Mouse (Mus musculus): ENCODE results near the gene Plekha4. TPM values are rescaled to one million over a fixed set of nuclear protein-coding genes. Genes with fewer than 3 reads are reported as not detected.

The Plekha4 gene
- polyA plus RNA-seq, 1 experiment from 2014 or later: 3.3 TPM

DNA sequence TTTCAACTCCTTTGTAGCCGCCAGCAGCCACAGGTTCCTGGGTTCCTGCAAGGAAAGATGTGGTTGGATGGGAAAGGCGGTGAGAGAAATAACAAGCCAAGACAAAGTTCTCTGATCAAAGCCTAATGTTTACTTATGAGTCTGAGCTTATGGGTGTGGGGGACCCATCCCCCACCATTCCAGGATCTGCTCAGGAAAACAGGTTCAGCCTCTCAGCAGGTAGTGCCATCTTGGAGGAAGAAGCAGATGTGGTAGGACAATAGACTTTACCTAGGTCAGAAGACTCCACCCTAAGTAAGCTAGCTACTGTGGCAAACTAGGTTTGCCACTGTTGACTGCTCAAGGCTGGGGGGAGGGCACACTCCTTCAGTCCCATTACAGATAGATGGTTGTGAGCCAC lies 38.7 kb downstream of the Plekha4 start:
- WGBS: 75% methylated on average over 2 of the region's 2 CpGs
- Histone ChIP-seq H3K9me3 (no peaks in the 10 kb centered on the region), H3K4me2 (replicated peaks) (no peak overlapping the region), H3K27me3 (no peaks in the 10 kb centered on the region), H3K27ac (no peak overlapping the region), H3K9ac (no peak overlapping the region), H3K4me1 (peaks cover 29% of the 10 kb centered on the region), H3K4me3 (no peak overlapping the region), H3K36me3 (no peaks in the 10 kb centered on the region)
- no peak for ATAC-seq (ENCODE audit: low FRiP score, low read depth)

DNA sequence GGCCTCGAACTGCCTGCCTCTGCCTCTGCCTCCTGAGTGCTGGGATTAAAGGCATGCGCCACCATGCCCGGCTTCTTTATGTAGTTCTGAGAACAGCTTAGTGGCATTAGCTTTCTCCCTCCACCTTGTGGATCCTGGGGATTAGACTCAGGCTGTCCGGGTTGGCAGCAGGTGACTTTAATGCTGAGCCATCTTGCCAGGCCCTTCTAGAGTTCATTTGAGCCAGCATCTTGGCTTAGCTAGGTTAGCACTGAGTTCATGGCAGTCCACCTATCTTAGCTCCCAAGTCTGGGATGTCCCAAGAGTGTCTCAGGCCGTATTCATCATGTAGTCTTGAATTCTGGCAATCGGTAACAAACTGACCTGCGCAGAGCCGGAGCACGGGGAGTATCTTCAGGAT lies 39.3 kb downstream of the Plekha4 start:
- no peak overlapping the region for H3K27ac ChIP-seq
- WGBS: 90% methylated on average over 9 of the region's 9 CpGs
- H3K9ac ChIP-seq: no peak overlapping the region
- H3K27me3 ChIP-seq: no peaks in the 10 kb centered on the region
- H3K4me2 ChIP-seq (replicated peaks): no peak overlapping the region
- no peak overlapping the region for H3K4me3 ChIP-seq
- H3K4me1 ChIP-seq: peaks cover 32% of the 10 kb centered on the region
- H3K36me3 ChIP-seq: no peaks in the 10 kb centered on the region
- H3K9me3 ChIP-seq: no peaks in the 10 kb centered on the region
- ATAC-seq (ENCODE audit: low FRiP score, low read depth): no peak

- H3K4me3 ChIP-seq: peak overlapping the region; percentile 51; the same call in 1 of the 2 replicates
- H3K27ac ChIP-seq: peak overlapping the region; percentile 79; the same call in 1 of the 2 replicates
- H3K27me3 ChIP-seq: no peaks in the 10 kb centered on the region
- H3K4me2 ChIP-seq (replicated peaks): peak overlapping the region; percentile 77
- WGBS: 69% methylated on average over 8 of the region's 8 CpGs
- peaks cover 35% of the 10 kb centered on the region for H3K4me1 ChIP-seq
- H3K9me3 ChIP-seq: no peaks in the 10 kb centered on the region
- no peaks in the 10 kb centered on the region for H3K36me3 ChIP-seq
- H3K9ac ChIP-seq: 0 out of 2 replicates have a peak overlapping the region, but pooled peaks have one; percentile 54
- ATAC-seq (ENCODE audit: low FRiP score, low read depth): no peak
Measured at GRCm38 (mm10) chr7:45567112-45567779, 41.1 kb downstream of the Plekha4 start.

GRCm38 (mm10) chr7:45567780-45568516 lies 41.8 kb downstream of the Plekha4 start:
- WGBS: 1% methylated on average over 24 of the region's 24 CpGs
- no peaks in the 10 kb centered on the region for H3K36me3 ChIP-seq
- peak overlapping the region; percentile 51 for H3K4me3 ChIP-seq
- H3K27ac ChIP-seq: peak overlapping the region; percentile 79
- H3K9me3 ChIP-seq: no peaks in the 10 kb centered on the region
- H3K27me3 ChIP-seq: no peaks in the 10 kb centered on the region
- peak overlapping the region; percentile 77 for H3K4me2 ChIP-seq (replicated peaks)
- peak; percentile 97 for ATAC-seq (ENCODE audit: low FRiP score, low read depth)
- H3K4me1 ChIP-seq: peaks cover 34% of the 10 kb centered on the region
- H3K9ac ChIP-seq: peak overlapping the region; percentile 54

GRCm38 (mm10) chr7:45568601-45569473 lies 42.7 kb downstream of the Plekha4 start:
- no peak overlapping the region for H3K9ac ChIP-seq
- peaks cover 34% of the 10 kb centered on the region for H3K4me1 ChIP-seq
- no peak for ATAC-seq (ENCODE audit: low FRiP score, low read depth)
- H3K36me3 ChIP-seq: 0 out of 2 replicates have a peak, but pooled peaks cover 3% of the 10 kb centered on the region
- peak overlapping the region; percentile 79 for H3K27ac ChIP-seq
- H3K4me2 ChIP-seq (replicated peaks): peak overlapping the region; percentile 77
- WGBS: 80% methylated on average over 10 of the region's 10 CpGs
- no peaks in the 10 kb centered on the region for H3K27me3 ChIP-seq
- no peaks in the 10 kb centered on the region for H3K9me3 ChIP-seq
- peak overlapping the region; percentile 51 for H3K4me3 ChIP-seq

DNA sequence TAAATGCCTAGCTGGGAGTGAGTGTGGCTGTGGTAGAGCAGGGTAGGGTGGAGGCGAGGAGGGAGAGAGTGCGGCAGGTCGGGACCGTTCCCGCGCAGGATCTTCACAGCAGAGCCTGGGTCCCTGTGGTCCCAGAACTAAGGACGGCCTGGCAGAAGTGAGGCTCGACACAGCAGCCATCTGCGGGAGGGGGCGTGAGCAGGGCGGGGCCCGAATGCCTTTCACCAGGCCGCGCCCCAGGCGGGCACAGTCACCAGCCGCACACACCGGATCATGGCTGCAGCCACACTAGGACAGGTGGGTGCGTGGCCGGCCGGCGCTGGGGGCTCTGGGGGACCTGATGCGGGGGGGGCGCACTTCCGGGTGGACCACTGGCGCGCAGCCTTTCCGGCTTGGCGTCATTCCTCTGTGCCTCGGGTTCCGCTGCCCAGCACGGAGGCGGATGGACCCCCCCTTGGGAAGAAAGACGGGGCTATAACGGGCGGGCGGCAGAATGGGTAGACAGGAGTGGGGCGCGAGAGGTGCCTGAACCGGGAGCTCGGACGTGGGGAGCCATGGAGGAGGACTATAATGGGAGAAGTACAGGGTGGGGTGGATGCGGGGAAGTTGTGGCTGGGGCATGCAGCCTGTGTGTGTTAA lies 44.1 kb downstream of the Plekha4 start, which contains the start of gene Bcat2:
Gene Bcat2, plus strand, starts transcription at position 51 of the 639 bp plus-strand sequence.
- H3K9ac ChIP-seq: peak within 1 kb of the TSS; percentile 80
- under 1% methylated on average over 37 of the region's 42 CpGs for WGBS
- 0 out of 2 replicates have a peak, but pooled peaks cover 5% of the 10 kb centered on the region for H3K36me3 ChIP-seq
- ATAC-seq (ENCODE audit: low FRiP score, low read depth): peak; percentile 67
- H3K9me3 ChIP-seq: no peaks in the 10 kb centered on the region
- H3K4me3 ChIP-seq: peak within 1 kb of the TSS; percentile 61
- peak within 1 kb of the TSS; percentile 77 for H3K4me2 ChIP-seq (replicated peaks)
- no peaks in the 10 kb centered on the region for H3K27me3 ChIP-seq
- H3K4me1 ChIP-seq: peaks cover 34% of the 10 kb centered on the region
- peak within 1 kb of the TSS; percentile 91 for H3K27ac ChIP-seq

DNA sequence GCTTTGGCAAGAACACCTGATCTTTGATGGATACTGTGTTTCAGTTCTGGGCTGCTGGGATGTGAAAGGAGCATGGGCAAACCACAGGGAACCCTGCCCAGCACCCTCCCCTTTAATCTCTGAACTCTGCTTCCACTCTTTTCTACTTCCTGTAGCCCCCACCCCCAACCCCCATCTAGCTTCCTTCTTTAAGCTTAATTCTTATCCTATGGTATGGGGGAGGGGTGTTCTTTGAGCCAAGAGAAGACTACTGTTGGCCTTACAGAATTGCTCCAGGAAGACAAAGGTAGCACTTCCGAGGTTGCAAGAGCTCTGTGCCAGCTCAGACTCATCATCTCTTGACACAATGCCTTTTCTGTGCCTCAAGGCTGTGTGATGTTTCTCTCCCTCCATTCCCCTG lies 45.8 kb downstream of the Plekha4 start:
- ATAC-seq (ENCODE audit: low FRiP score, low read depth): no peak
- peaks cover 34% of the 10 kb centered on the region for H3K4me1 ChIP-seq
- no peaks in the 10 kb centered on the region for H3K27me3 ChIP-seq
- no peak overlapping the region for H3K4me3 ChIP-seq
- no peak overlapping the region for H3K27ac ChIP-seq
- peaks cover 19% of the 10 kb centered on the region for H3K36me3 ChIP-seq
- peak overlapping the region; percentile 72; the same call in 1 of the 2 replicates for H3K4me2 ChIP-seq (replicated peaks)
- no peaks in the 10 kb centered on the region for H3K9me3 ChIP-seq
- WGBS: 62% methylated on average over 1 of the region's 1 CpGs
- H3K9ac ChIP-seq: no peak overlapping the region

DNA sequence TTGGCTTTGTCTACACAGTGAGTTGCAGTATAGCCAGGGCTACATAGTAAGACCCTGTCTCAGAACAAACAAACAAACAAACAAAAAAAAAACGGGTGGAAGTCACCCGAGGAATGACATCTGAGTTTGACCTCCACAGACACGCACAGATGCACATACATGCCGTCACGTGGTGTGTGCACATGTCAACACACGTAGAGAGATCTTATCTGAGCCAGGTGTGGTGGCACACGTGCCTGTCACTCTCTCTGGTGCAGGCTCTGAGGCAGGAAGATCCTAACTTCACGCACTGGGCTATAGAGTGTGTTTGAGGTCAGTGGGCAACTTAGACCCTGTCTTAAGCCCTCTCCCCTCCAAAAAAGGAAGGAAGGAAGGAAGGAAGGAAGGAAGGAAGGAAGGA lies 47.8 kb downstream of the Plekha4 start:
- peaks cover 38% of the 10 kb centered on the region for H3K36me3 ChIP-seq
- peaks cover 21% of the 10 kb centered on the region for H3K4me1 ChIP-seq
- no peak for ATAC-seq (ENCODE audit: low FRiP score, low read depth)
- no peaks in the 10 kb centered on the region for H3K27me3 ChIP-seq
- WGBS: 73% methylated on average over 8 of the region's 8 CpGs
- no peak overlapping the region for H3K4me2 ChIP-seq (replicated peaks)
- no peak overlapping the region for H3K4me3 ChIP-seq
- H3K9ac ChIP-seq: no peak overlapping the region
- H3K27ac ChIP-seq: no peak overlapping the region
- no peaks in the 10 kb centered on the region for H3K9me3 ChIP-seq

DNA sequence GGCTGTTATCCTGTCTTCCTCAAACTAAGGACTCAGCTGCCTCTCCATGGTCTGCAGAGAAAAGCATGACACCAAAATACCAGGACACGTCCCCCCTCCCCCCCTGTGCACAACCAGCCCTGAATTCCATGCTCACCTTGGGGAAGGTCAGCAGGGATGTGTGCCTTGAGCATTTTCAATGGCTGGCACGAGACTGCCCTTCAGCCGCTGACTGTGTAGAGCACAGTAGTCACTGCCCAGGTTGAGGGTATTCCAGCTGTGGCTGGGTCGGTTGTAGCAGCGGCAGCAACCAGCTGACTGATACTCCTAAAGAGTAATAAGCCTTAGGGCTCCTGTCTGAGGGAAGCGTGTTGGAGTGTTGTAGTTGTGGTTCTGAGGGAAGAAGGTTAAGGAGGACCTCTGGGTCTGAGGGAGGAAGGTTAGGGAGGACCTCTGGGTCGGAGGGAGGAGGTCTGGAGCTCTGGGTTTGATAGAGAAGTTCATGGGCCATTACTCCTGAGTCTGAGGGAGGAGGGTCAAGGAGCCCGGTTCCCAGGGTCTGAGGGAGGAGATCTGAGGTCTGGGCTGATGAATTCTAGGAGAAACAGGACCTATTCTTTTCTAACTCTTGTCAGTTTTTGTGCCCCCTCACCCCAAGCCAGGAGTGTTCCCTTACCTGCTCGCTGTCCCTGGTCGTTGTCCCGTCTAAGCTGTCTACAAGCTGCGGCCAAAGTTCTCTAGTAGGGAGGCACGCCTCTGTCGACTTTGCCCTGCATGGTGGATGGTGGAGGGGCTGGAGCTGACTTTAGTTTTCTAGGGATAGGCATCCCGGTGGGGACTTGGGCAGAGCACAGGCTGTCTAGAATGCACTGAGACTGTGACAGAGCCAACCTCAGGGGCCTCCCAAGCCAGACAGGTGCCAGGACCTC lies 48.6 kb downstream of the Plekha4 start:
- H3K9ac ChIP-seq: no peak overlapping the region

GRCm38 (mm10) chr7:45585923-45586322 lies 59.8 kb downstream of the Plekha4 start:
- peaks cover 50% of the 10 kb centered on the region for H3K36me3 ChIP-seq
- H3K27ac ChIP-seq: no peak overlapping the region
- H3K9me3 ChIP-seq: no peaks in the 10 kb centered on the region
- no peak overlapping the region for H3K4me2 ChIP-seq (replicated peaks)
- no peak for ATAC-seq (ENCODE audit: low FRiP score, low read depth)
- no peaks in the 10 kb centered on the region for H3K4me1 ChIP-seq
- WGBS: 91% methylated on average over 6 of the region's 6 CpGs
- no peak overlapping the region for H3K9ac ChIP-seq
- H3K27me3 ChIP-seq: no peaks in the 10 kb centered on the region
- H3K4me3 ChIP-seq: no peak overlapping the region

More for the DNA sequence above, 48.6 kb downstream of the Plekha4 start:
- no peak overlapping the region for H3K27ac ChIP-seq
- peaks cover 38% of the 10 kb centered on the region for H3K36me3 ChIP-seq
- H3K4me1 ChIP-seq: peaks cover 19% of the 10 kb centered on the region
- WGBS: 86% methylated on average over 15 of the region's 15 CpGs
- ATAC-seq (ENCODE audit: low FRiP score, low read depth): no peak
- no peaks in the 10 kb centered on the region for H3K27me3 ChIP-seq
- H3K9me3 ChIP-seq: no peaks in the 10 kb centered on the region
- H3K4me3 ChIP-seq: no peak overlapping the region
- H3K4me2 ChIP-seq (replicated peaks): no peak overlapping the region
